Mouse (Mus musculus): ENCODE data around the gene Galntl6.
A peak's percentile ranks its signal among the peaks of the same experiment; 100 is the strongest.

Galntl6 gene

GRCm38 (mm10) chr8:57760921-57761320 lies 1151.5 kb downstream of the Galntl6 start:
- DNase-seq, result no peak

- no peak for DNase-seq
These were observed 1153.6 kb downstream of the Galntl6 start for GRCm38 (mm10) chr8:57758857-57759256.

- no peak for DNase-seq
These were observed 1155.0 kb downstream of the Galntl6 start for GRCm38 (mm10) chr8:57757476-57757875.

- no peak for DNase-seq
These were observed 1158.4 kb downstream of the Galntl6 start for GRCm38 (mm10) chr8:57754066-57754465.

- no peak for DNase-seq
These were observed 1168.8 kb downstream of the Galntl6 start for GRCm38 (mm10) chr8:57743636-57744035.

GRCm38 (mm10) chr8:57741983-57742382 lies 1170.5 kb downstream of the Galntl6 start:
- DNase-seq, result peak; percentile 52

GRCm38 (mm10) chr8:57741309-57741708 lies 1171.1 kb downstream of the Galntl6 start:
- peak; percentile 70 for DNase-seq

- DNase-seq, result no peak
These were observed 1175.2 kb downstream of the Galntl6 start for GRCm38 (mm10) chr8:57737281-57737680.

- DNase-seq, result no peak
These were observed 1179.6 kb downstream of the Galntl6 start for GRCm38 (mm10) chr8:57732795-57733194.

GRCm38 (mm10) chr8:57731666-57732065 lies 1180.8 kb downstream of the Galntl6 start:
- no peak for DNase-seq

GRCm38 (mm10) chr8:57728276-57728675 lies 1184.2 kb downstream of the Galntl6 start:
- no peak for DNase-seq

GRCm38 (mm10) chr8:57724843-57725627 lies 1187.4 kb downstream of the Galntl6 start:
- no peak for DNase-seq

Data from cerebellum, adult 8-10 months (tissue).